Mouse (Mus musculus): ENCODE measurements around the gene 2510039O18Rik. TPM values are rescaled to one million over a fixed set of nuclear protein-coding genes. Genes with fewer than 3 reads are reported as not detected.

The 2510039O18Rik gene
- polyA plus RNA-seq, 1 experiment from 2014 or later = 16.4 TPM

GRCm38 (mm10) chr4:147965712-147966111 is 25.0 kb downstream of the 2510039O18Rik start:
- ATAC-seq (ENCODE audit: insufficient number of reproducible peaks, low FRiP score, low TSS enrichment, low read depth) = no peak
- no peak overlapping the region for H3K9ac ChIP-seq
- H3K36me3 ChIP-seq = no peaks in the 10 kb centered on the region
- no peak overlapping the region for H3K4me3 ChIP-seq
- no peaks in the 10 kb centered on the region for H3K4me1 ChIP-seq
- WGBS = 67% methylated on average over 7 of the region's 7 CpGs
- H3K9me3 ChIP-seq = no peaks in the 10 kb centered on the region
- no peaks in the 10 kb centered on the region for H3K27me3 ChIP-seq
- no peak overlapping the region for H3K4me2 ChIP-seq
- H3K27ac ChIP-seq = no peak overlapping the region

GRCm38 (mm10) chr4:147968816-147969215 is 28.1 kb downstream of the 2510039O18Rik start:
- no peak overlapping the region for H3K4me2 ChIP-seq
- no peak for ATAC-seq (ENCODE audit: insufficient number of reproducible peaks, low FRiP score, low TSS enrichment, low read depth)
- no peaks in the 10 kb centered on the region for H3K4me1 ChIP-seq
- no peaks in the 10 kb centered on the region for H3K36me3 ChIP-seq
- H3K4me3 ChIP-seq = no peak overlapping the region
- H3K9me3 ChIP-seq = no peaks in the 10 kb centered on the region
- no peaks in the 10 kb centered on the region for H3K27me3 ChIP-seq
- H3K27ac ChIP-seq = no peak overlapping the region
- H3K9ac ChIP-seq = no peak overlapping the region
- 76% methylated on average over 2 of the region's 2 CpGs for WGBS

- H3K9ac ChIP-seq = no peak overlapping the region
- no peaks in the 10 kb centered on the region for H3K4me1 ChIP-seq
- no peak for ATAC-seq (ENCODE audit: insufficient number of reproducible peaks, low FRiP score, low TSS enrichment, low read depth)
- H3K36me3 ChIP-seq = no peaks in the 10 kb centered on the region
- H3K4me3 ChIP-seq = no peak overlapping the region
- no peaks in the 10 kb centered on the region for H3K9me3 ChIP-seq
- no peak overlapping the region for H3K4me2 ChIP-seq
- 45% methylated on average over 9 of the region's 9 CpGs for whole genome bisulfite sequencing
- no peak overlapping the region for H3K27ac ChIP-seq
- no peaks in the 10 kb centered on the region for H3K27me3 ChIP-seq
Observed at GRCm38 (mm10) chr4:147969337-147969736, 28.6 kb downstream of the 2510039O18Rik start.

GRCm38 (mm10) chr4:147976237-147976636 is 35.5 kb downstream of the 2510039O18Rik start:
- WGBS = 74% methylated on average over 3 of the region's 3 CpGs
- H3K27ac ChIP-seq = no peak overlapping the region
- no peak for ATAC-seq (ENCODE audit: insufficient number of reproducible peaks, low FRiP score, low TSS enrichment, low read depth)

GRCm38 (mm10) chr4:147977726-147978125 is 37.0 kb downstream of the 2510039O18Rik start:
- H3K4me2 ChIP-seq = no peak overlapping the region
- H3K9me3 ChIP-seq = no peaks in the 10 kb centered on the region
- no peak overlapping the region for H3K27ac ChIP-seq
- 72% methylated on average over 4 of the region's 4 CpGs for WGBS
- no peak overlapping the region for H3K4me3 ChIP-seq
- no peak overlapping the region for H3K9ac ChIP-seq
- no peaks in the 10 kb centered on the region for H3K27me3 ChIP-seq
- ATAC-seq (ENCODE audit: insufficient number of reproducible peaks, low FRiP score, low TSS enrichment, low read depth) = no peak
- H3K36me3 ChIP-seq = no peaks in the 10 kb centered on the region
- no peaks in the 10 kb centered on the region for H3K4me1 ChIP-seq

More at GRCm38 (mm10) chr4:147976237-147976636, 35.5 kb downstream of the 2510039O18Rik start:
- H3K36me3 ChIP-seq = no peaks in the 10 kb centered on the region
- H3K9ac ChIP-seq = no peak overlapping the region
- no peaks in the 10 kb centered on the region for H3K9me3 ChIP-seq
- no peaks in the 10 kb centered on the region for H3K27me3 ChIP-seq
- no peak overlapping the region for H3K4me3 ChIP-seq
- H3K4me1 ChIP-seq = no peaks in the 10 kb centered on the region
- no peak overlapping the region for H3K4me2 ChIP-seq

GRCm38 (mm10) chr4:147978391-147978790 is 37.7 kb downstream of the 2510039O18Rik start:
- 87% methylated on average over 6 of the region's 6 CpGs for WGBS
- Histone ChIP-seq H3K9ac (no peak overlapping the region), H3K36me3 (no peaks in the 10 kb centered on the region), H3K27me3 (no peaks in the 10 kb centered on the region), H3K27ac (no peak overlapping the region), H3K9me3 (no peaks in the 10 kb centered on the region), H3K4me2 (no peak overlapping the region), H3K4me1 (no peaks in the 10 kb centered on the region), H3K4me3 (no peak overlapping the region)
- no peak for ATAC-seq (ENCODE audit: insufficient number of reproducible peaks, low FRiP score, low TSS enrichment, low read depth)

GRCm38 (mm10) chr4:147979441-147979860 is 38.8 kb downstream of the 2510039O18Rik start:
- no peak overlapping the region for H3K27ac ChIP-seq
- no peak overlapping the region for H3K4me3 ChIP-seq
- no peaks in the 10 kb centered on the region for H3K4me1 ChIP-seq
- no peaks in the 10 kb centered on the region for H3K9me3 ChIP-seq
- no peak overlapping the region for H3K9ac ChIP-seq
- no peaks in the 10 kb centered on the region for H3K36me3 ChIP-seq
- WGBS = 76% methylated on average over 7 of the region's 7 CpGs
- no peak overlapping the region for H3K4me2 ChIP-seq
- H3K27me3 ChIP-seq = no peaks in the 10 kb centered on the region
- ATAC-seq (ENCODE audit: insufficient number of reproducible peaks, low FRiP score, low TSS enrichment, low read depth) = no peak

GRCm38 (mm10) chr4:147985205-147986132 is 44.8 kb downstream of the 2510039O18Rik start, which contains the start of gene Nppb:
Gene Nppb (plus strand): TSS chr4:147985788.
- no peak within 1 kb of the TSS for H3K27ac ChIP-seq
- H3K4me2 ChIP-seq = no peak within 1 kb of the TSS
- no peaks in the 10 kb centered on the region for H3K9me3 ChIP-seq
- no peaks in the 10 kb centered on the region for H3K4me1 ChIP-seq
- H3K27me3 ChIP-seq = no peaks in the 10 kb centered on the region
- no peaks in the 10 kb centered on the region for H3K36me3 ChIP-seq
- H3K4me3 ChIP-seq = no peak within 1 kb of the TSS
- H3K9ac ChIP-seq = no peak within 1 kb of the TSS
- 34% methylated on average over 20 of the region's 20 CpGs for WGBS
- ATAC-seq (ENCODE audit: insufficient number of reproducible peaks, low FRiP score, low TSS enrichment, low read depth) = no peak

GRCm38 (mm10) chr4:147993571-147994095 is 52.9 kb downstream of the 2510039O18Rik start:
- ATAC-seq (ENCODE audit: insufficient number of reproducible peaks, low FRiP score, low TSS enrichment, low read depth) = no peak
- Histone ChIP-seq H3K27me3 (no peaks in the 10 kb centered on the region), H3K9me3 (no peaks in the 10 kb centered on the region), H3K4me3 (no peak overlapping the region), H3K4me2 (no peak overlapping the region), H3K4me1 (no peaks in the 10 kb centered on the region), H3K27ac (no peak overlapping the region), H3K36me3 (no peaks in the 10 kb centered on the region), H3K9ac (no peak overlapping the region)
- 55% methylated on average over 7 of the region's 7 CpGs for WGBS

GRCm38 (mm10) chr4:147995311-147995710 is 54.6 kb downstream of the 2510039O18Rik start:
- Histone ChIP-seq H3K4me3 (no peak overlapping the region), H3K9me3 (no peaks in the 10 kb centered on the region), H3K36me3 (no peaks in the 10 kb centered on the region), H3K9ac (no peak overlapping the region), H3K27ac (no peak overlapping the region), H3K4me1 (no peaks in the 10 kb centered on the region), H3K4me2 (no peak overlapping the region), H3K27me3 (no peaks in the 10 kb centered on the region)
- ATAC-seq (ENCODE audit: insufficient number of reproducible peaks, low FRiP score, low TSS enrichment, low read depth) = no peak
- WGBS = 73% methylated on average over 3 of the region's 3 CpGs
